Mouse (Mus musculus) neural tube, embryonic 15.5 days (tissue): ENCODE measurements around the gene Mkrn1. TPM values are rescaled to one million over a fixed set of nuclear protein-coding genes. Genes with fewer than 3 reads are reported as not detected.
"Not testable (repeated sequence)": the region's sequence is repeated elsewhere in the genome, so short reads cannot be mapped to it uniquely, and the experiment has no call there.

Experiments used
- ATAC-seq: fragments of 200-750 bp; cut with Nextera tagmentation; 2 replicates; pipeline ENCODE4 v1.8.0; 2017; ENCODE audit warnings: mild to moderate bottlenecking, moderate TSS enrichment, moderate library complexity; ENCODE audit not compliant: low FRiP score
- H3K27ac ChIP-seq: fragments of 300-500 bp; sonication (generic); replicated peaks from 2 replicates; pipeline ENCODE4 v1.5.1; 2015; ENCODE audit warnings: mild to moderate bottlenecking, inconsistent platforms
- H3K27me3 ChIP-seq: fragments of 300-500 bp; sonication (generic); replicated peaks from 2 replicates; pipeline ENCODE4 v1.6.1; 2015; ENCODE audit warnings: inconsistent platforms
- H3K36me3 ChIP-seq: fragments of 300-500 bp; sonication (generic); 2 replicates; pipeline ENCODE4 v1.6.1; 2015; ENCODE audit warnings: inconsistent platforms
- H3K4me1 ChIP-seq: fragments of 300-500 bp; sonication (generic); 2 replicates; pipeline ENCODE4 v1.6.1; 2015; ENCODE audit warnings: inconsistent platforms
- H3K4me2 ChIP-seq: fragments of 300-500 bp; sonication (generic); 2 replicates; pipeline ENCODE4 v1.6.1; 2015; ENCODE audit warnings: inconsistent platforms, mild to moderate bottlenecking, moderate library complexity
- H3K4me3 ChIP-seq: fragments of 300-500 bp; sonication (generic); replicated peaks from 2 replicates; pipeline ENCODE4 v1.5.1; 2015; ENCODE audit warnings: mild to moderate bottlenecking, inconsistent platforms
- H3K9ac ChIP-seq: fragments of 300-500 bp; sonication (generic); replicated peaks from 2 replicates; pipeline ENCODE4 v1.6.1; 2015; ENCODE audit warnings: mild to moderate bottlenecking, inconsistent platforms
- H3K9me3 ChIP-seq: fragments of 300-500 bp; sonication (generic); replicated peaks from 2 replicates; pipeline ENCODE4 v1.6.1; 2016; ENCODE audit warnings: inconsistent platforms
- WGBS: fragments of 180-500 bp; shearing (Covaris S2); methylation state at CpG from one replicate; pipeline ENCODE4 v1.1.7; 2015; ENCODE audit warnings: mixed read lengths; 5-methylcytosine and 5-hydroxymethylcytosine counted together
- polyA plus RNA-seq: library from polyadenylated mRNA; unstranded; fragments of >200 nt; fragmentation: Nextera tagmentation; extraction: Ambion mirVana; gene quantifications from 2 replicates; pipeline ENCODE4 v1.2.1, GENCODE M21; 2015

Gene Mkrn1
- polyA plus RNA-seq, 1 experiment from 2014 or later, result 231 TPM

DNA sequence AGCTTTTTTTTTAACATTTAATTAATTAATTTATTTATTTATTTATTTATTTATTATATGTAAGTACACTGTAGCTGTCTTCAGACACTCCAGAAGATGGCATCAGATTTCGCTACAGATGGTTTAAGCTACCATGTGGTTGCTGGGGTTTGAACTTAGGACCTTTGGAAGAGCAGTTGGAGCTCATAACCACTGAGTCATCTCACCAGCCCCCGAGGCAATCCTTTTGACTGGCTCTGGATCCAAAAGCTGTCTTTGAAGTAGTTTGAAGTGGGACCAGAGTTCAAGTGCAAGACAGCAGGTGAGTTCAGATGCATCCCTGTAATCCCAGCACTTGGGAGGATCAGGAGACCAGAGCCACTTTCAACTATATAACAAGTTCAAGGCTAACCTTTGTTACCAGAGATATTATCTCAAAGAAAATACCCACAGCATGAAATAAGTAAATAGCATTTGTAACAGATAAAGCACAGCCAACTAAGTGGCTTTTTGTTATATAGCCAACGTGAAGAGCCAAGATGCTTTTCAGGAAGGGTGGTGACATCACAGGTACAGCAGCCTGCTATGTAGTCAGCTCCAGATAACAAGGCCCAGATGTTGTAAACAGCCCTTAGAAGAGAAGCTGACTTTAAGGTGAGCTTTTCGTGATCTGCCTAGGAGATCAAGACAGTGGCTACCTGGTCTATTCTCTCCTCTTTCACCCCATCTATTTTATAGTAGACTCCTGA, 7.2 kb upstream of the Mkrn1 start:
- H3K4me3 ChIP-seq, result no peak overlapping the region
- WGBS, result 85% methylated on average over 4 of the region's 4 CpGs
- no peak for ATAC-seq
- no peaks in the 10 kb centered on the region for H3K4me1 ChIP-seq
- H3K36me3 ChIP-seq, result no peaks in the 10 kb centered on the region
- no peaks in the 10 kb centered on the region for H3K9me3 ChIP-seq
- no peak overlapping the region for H3K27ac ChIP-seq
- H3K4me2 ChIP-seq, result no peak overlapping the region
- H3K27me3 ChIP-seq, result no peaks in the 10 kb centered on the region
- H3K9ac ChIP-seq, result no peak overlapping the region

DNA sequence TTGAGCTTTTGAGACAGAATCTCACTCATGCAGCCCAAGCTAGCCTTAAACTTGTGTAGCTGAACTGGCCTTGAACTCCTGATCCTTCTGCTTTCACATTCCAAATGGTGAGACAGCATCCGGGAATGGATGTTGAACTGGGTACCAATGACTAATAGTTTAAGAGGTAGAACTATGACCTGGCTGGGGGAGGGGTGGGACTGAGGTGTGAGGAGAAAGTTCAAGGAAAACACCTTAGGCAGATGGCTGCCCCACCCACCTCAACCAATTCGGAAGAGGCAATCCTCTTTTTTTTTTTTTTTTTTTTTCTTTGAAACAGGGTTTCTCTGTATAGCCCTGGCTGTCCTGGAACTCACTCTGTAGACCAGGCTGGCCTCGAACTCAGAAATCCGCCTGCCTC, 6.5 kb upstream of the Mkrn1 start:
- no peaks in the 10 kb centered on the region for H3K9me3 ChIP-seq
- no peak overlapping the region for H3K27ac ChIP-seq
- no peaks in the 10 kb centered on the region for H3K4me1 ChIP-seq
- no peaks in the 10 kb centered on the region for H3K36me3 ChIP-seq
- no peak overlapping the region for H3K9ac ChIP-seq
- 82% methylated on average over 4 of the region's 4 CpGs for WGBS
- no peaks in the 10 kb centered on the region; the same call in 1 of the 2 replicates for H3K27me3 ChIP-seq
- H3K4me2 ChIP-seq, result no peak overlapping the region
- H3K4me3 ChIP-seq, result no peak overlapping the region
- no peak for ATAC-seq

DNA sequence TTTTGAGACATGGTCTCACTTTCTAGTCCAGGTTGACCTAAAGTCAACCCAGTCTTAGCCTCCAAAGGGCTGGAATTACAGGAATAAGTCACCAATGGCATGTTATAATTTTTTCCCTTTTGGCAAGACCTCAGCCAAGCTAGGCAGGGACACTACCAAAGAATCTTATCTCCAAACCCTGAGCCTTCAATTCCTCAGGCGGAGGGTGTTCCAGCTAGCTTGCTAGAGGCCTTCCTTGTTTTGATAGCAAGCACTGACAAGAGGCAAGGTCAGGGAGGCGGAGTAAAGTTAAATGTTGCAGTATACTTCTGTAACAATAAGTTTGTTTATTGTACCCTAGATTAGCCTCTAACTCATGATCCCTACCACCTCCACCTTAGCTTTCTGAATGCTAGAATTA, 4.9 kb upstream of the Mkrn1 start:
- no peaks in the 10 kb centered on the region for H3K36me3 ChIP-seq

DNA sequence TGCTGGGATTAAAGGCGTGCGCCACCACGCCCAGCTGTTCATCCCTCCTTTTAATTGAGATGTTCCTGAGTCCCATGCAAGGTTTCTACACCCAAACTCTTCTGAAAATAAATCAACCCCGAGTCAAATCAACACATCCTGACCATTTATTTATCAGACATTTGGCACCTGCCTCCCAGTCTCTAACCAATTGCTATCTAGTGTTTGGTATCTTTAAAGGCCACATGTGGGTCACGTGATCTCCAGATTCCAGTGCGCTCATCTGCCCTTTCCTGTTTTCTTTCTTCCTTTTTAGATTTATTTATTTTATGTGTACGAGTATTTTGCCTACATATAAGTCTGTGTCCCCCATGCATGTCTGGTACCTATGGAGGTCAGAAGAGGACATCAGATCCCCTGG, 3.4 kb upstream of the Mkrn1 start:
- H3K27me3 ChIP-seq, result no peaks in the 10 kb centered on the region; the same call in 1 of the 2 replicates
- no peaks in the 10 kb centered on the region for H3K36me3 ChIP-seq
- no peaks in the 10 kb centered on the region for H3K9me3 ChIP-seq
- H3K4me2 ChIP-seq, result no peak overlapping the region
- whole genome bisulfite sequencing, result 95% methylated on average over 7 of the region's 7 CpGs
- no peak overlapping the region for H3K4me3 ChIP-seq
- no peak overlapping the region for H3K9ac ChIP-seq
- peaks cover 8% of the 10 kb centered on the region; the same call in 1 of the 2 replicates for H3K4me1 ChIP-seq
- no peak for ATAC-seq
- no peak overlapping the region for H3K27ac ChIP-seq

More for the DNA sequence above, 4.9 kb upstream of the Mkrn1 start:
- Histone ChIP-seq H3K27ac (no peak overlapping the region), H3K9me3 (no peaks in the 10 kb centered on the region), H3K9ac (no peak overlapping the region), H3K4me2 (no peak overlapping the region), H3K4me1 (peaks cover 3% of the 10 kb centered on the region; the same call in 1 of the 2 replicates), H3K27me3 (no peaks in the 10 kb centered on the region; the same call in 1 of the 2 replicates), H3K4me3 (no peak overlapping the region)
- WGBS, result 96% methylated on average over 2 of the region's 2 CpGs
- no peak for ATAC-seq

DNA sequence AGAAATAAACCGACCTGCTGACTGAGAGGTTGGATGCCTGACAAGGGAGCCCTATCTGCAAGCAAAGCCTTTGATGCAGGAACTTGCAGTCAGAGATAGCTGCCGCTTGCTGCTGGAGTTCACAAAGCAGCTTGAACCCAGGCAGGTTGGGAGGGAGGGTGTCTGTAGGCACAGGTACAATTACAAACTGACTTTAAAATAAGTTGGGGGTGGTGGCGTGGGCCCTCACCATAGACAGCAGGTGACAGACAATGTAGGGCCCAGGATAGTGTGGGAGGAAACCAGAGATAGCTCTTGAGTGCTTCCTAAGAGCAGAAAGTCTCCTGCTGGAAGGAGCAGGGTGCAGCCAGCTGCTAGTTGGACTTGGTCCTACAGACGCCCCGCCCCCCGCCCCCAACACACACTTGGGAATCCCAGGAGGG, 2.9 kb upstream of the Mkrn1 start:
- 76% methylated on average over 6 of the region's 6 CpGs for WGBS
- Histone ChIP-seq H3K9me3 (no peaks in the 10 kb centered on the region), H3K9ac (no peak overlapping the region), H3K4me2 (no peak overlapping the region), H3K4me1 (peaks cover 12% of the 10 kb centered on the region), H3K36me3 (no peaks in the 10 kb centered on the region), H3K27ac (no peak overlapping the region), H3K4me3 (no peak overlapping the region), H3K27me3 (no peaks in the 10 kb centered on the region; the same call in 1 of the 2 replicates)
- no peak for ATAC-seq

DNA sequence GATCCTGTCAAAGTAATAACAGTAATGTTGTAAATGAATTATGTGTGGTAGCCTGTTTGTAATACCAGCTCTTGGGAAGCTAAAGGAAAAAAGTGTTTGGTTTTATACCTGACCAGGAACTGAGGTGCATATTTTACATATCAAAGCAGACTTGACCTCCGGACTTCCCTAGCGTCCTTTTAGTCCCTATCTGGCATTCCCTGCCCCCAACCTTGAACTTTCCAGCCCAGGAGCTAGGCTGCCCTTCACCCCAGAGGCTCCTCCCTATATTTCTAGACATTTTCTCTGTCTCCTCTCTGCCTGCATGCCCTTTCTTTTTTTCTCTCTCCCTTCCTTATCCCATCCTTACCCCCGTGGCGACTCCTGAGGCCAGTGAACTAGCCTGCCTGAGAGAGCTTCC, 605 bp upstream of the Mkrn1 start:
- Histone ChIP-seq H3K4me2 (peak overlapping the region; percentile 63), H3K4me1 (peaks cover 22% of the 10 kb centered on the region), H3K9me3 (no peaks in the 10 kb centered on the region), H3K9ac (no peak overlapping the region), H3K36me3 (no peaks in the 10 kb centered on the region), H3K27me3 (no peaks in the 10 kb centered on the region; the same call in 1 of the 2 replicates), H3K4me3 (peak overlapping the region; percentile 98), H3K27ac (peak overlapping the region; percentile 94)
- ATAC-seq, result no peak
- 47% methylated on average over 4 of the region's 4 CpGs for WGBS

DNA sequence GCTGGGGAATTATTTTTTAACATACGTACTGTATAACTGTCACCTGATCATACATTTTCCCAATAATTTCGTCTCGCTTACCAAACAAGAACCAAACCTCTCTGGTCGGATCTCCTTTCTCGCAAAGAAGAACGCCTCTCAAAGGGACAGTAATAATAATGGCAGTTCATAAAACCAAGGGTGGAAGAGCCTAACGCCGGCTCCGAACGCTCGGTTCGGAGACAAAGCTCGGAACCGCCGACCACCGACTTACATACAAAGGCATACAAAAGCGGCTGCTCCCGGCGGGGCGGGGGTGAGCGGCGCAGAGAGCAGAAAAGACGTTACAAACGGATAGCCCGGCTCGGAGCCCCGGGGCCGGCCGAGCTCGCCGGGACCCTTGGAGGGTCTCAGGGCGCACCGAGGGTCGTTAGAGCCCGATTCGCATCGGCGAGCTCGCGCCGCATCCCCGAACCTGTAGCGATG, 844 bp downstream of the Mkrn1 start:
- peaks cover 29% of the 10 kb centered on the region for H3K4me1 ChIP-seq
- peak overlapping the region; percentile 63 for H3K4me2 ChIP-seq
- H3K9ac ChIP-seq, result peak overlapping the region; percentile 91
- H3K4me3 ChIP-seq, result peak overlapping the region; percentile 98
- no peaks in the 10 kb centered on the region for H3K9me3 ChIP-seq
- H3K36me3 ChIP-seq, result no peaks in the 10 kb centered on the region
- no peaks in the 10 kb centered on the region; the same call in 1 of the 2 replicates for H3K27me3 ChIP-seq
- WGBS, result under 1% methylated on average over 43 of the region's 43 CpGs
- peak overlapping the region; percentile 94 for H3K27ac ChIP-seq
- ATAC-seq, result no peak; the same call in 1 of the 2 replicates

DNA sequence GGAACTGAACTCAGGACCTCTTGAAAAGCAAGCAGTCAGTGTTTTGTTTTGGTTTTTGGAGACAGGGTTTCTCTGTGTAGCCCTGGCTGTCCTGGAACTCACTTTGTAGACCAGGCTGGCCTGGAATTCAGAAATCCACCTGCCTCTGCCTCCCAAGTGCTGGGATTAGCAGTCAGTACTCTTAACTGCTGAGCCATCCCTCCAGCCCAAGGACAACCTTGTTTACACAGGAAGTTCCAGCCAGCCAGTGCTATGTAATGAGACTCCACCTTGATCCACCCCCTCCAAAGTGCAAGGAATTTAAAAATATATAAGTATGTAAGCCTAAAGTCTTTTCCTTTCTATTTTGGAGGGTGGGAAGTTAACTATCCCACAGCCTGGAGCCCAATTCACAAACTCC, 3.6 kb downstream of the Mkrn1 start:
- not testable (repeated sequence) for ATAC-seq, H3K9me3 ChIP-seq, H3K9ac ChIP-seq, H3K4me2 ChIP-seq, H3K27me3 ChIP-seq, H3K4me3 ChIP-seq, H3K36me3 ChIP-seq, H3K27ac ChIP-seq
- H3K4me1 ChIP-seq, result peaks cover 40% of the 10 kb centered on the region

DNA sequence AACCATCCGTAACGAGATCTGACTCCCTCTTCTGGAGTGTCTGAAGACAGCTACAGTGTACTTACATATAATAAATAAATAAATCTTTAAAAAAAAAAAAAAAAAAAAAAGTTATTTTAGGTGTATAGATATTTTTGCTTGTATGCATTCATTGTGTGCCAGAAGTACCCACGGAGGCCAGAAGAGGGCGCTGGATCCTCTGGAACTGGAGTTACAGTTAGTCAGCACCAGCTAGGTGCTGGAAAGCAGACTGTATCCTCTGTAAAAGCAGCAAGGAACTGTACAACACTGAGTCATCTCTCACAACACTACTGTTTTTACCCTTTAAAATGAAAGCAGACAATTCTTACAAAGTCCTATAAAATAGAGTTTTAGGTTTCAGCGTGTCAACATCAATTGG, 4.5 kb downstream of the Mkrn1 start:
- H3K9ac ChIP-seq, result no peak overlapping the region
- 70% methylated on average over 3 of the region's 5 CpGs for WGBS
- no peak overlapping the region for H3K27ac ChIP-seq
- no peak overlapping the region for H3K4me3 ChIP-seq
- no peaks in the 10 kb centered on the region for H3K9me3 ChIP-seq
- H3K4me2 ChIP-seq, result no peak overlapping the region
- no peaks in the 10 kb centered on the region for H3K27me3 ChIP-seq
- no peak for ATAC-seq
- H3K36me3 ChIP-seq, result no peaks in the 10 kb centered on the region
- peaks cover 40% of the 10 kb centered on the region for H3K4me1 ChIP-seq

DNA sequence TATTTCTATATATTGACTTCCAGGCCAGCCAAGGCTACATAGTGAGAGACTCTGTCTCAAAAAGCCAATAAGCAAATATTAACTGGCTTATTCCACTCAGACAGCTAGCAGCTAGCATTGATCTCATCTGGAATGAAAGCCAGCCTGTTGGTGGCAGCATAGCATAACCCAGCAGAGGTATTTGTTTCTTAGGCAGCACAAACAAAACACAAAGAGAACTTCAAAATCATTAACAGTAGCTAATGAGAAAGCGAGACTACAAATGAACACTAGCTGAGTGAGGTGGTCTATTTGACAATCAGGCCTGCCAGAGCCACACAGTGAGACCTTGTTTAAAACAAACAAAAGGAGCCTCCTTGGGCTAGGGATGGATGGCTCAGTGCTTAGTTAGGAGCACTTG, 6.2 kb downstream of the Mkrn1 start:
- ATAC-seq, result no peak
- no peak overlapping the region for H3K4me3 ChIP-seq
- H3K9ac ChIP-seq, result no peak overlapping the region
- no peaks in the 10 kb centered on the region for H3K27me3 ChIP-seq
- 46% methylated on average over 1 of the region's 1 CpGs for WGBS
- H3K4me1 ChIP-seq, result peaks cover 36% of the 10 kb centered on the region
- peak overlapping the region; percentile 54 for H3K27ac ChIP-seq
- H3K4me2 ChIP-seq, result no peak overlapping the region
- no peaks in the 10 kb centered on the region for H3K9me3 ChIP-seq
- peaks cover 6% of the 10 kb centered on the region for H3K36me3 ChIP-seq

DNA sequence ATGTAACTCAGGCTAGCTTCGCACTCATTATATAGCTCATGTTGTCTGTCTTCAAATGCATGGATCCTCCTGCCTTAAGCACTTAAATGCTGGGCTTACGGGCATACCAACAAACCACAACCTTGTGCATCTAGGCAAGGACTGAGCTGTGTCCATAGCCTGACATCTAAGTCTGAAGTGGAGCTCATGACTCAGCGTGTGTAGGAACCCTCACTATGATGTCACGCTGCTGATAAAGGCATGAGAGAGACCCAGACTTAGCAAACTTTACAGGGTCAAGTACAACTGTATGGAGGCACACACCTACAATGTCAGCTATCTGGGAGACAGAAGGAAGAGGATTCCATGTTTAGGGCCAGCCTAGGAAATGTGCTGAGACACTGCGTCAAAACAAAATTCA, 13.8 kb downstream of the Mkrn1 start:
- H3K36me3 ChIP-seq, result peaks cover 51% of the 10 kb centered on the region
- H3K4me2 ChIP-seq, result no peak overlapping the region
- no peak overlapping the region for H3K27ac ChIP-seq
- no peaks in the 10 kb centered on the region for H3K27me3 ChIP-seq
- H3K9me3 ChIP-seq, result no peaks in the 10 kb centered on the region
- no peak overlapping the region for H3K4me3 ChIP-seq
- no peak for ATAC-seq
- H3K9ac ChIP-seq, result no peak overlapping the region
- WGBS, result 95% methylated on average over 5 of the region's 5 CpGs
- H3K4me1 ChIP-seq, result no peaks in the 10 kb centered on the region

DNA sequence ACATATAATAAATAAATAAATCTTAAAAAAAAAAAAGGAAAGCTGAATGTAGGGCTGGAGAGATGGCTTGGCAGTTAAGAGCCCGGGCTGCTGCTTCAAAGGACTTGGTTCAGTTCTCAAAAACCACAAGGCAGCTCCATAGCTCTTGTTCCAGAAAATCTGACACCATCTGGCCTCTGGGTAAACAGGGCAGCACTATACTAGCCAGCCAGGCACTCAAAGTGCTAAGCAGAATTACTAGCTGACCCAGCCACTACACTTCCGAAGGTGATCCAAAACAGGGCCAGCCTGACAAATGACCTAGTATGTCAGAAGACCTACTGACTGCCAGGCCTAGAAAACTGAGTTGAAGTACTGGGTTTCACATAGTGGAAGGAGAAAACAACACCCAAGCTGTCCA, 17.1 kb downstream of the Mkrn1 start:
- H3K9ac ChIP-seq, result no peak overlapping the region
- no peak overlapping the region for H3K4me2 ChIP-seq
- no peak overlapping the region for H3K4me3 ChIP-seq
- H3K4me1 ChIP-seq, result no peaks in the 10 kb centered on the region
- no peak for ATAC-seq
- H3K36me3 ChIP-seq, result peaks cover 75% of the 10 kb centered on the region
- no peaks in the 10 kb centered on the region for H3K9me3 ChIP-seq
- WGBS, result 91% methylated on average over 2 of the region's 2 CpGs
- H3K27ac ChIP-seq, result no peak overlapping the region
- H3K27me3 ChIP-seq, result no peaks in the 10 kb centered on the region
